Mouse (Mus musculus) small intestine, adult 2 months (tissue): Measurements from ENCODE around the gene Rabgap1.

Source experiments
- CTCF ChIP-seq: fragments of 200-500 bp; IDR thresholded peaks from 2 replicates; pipeline ENCODE4 v1.5.1; 2012; ENCODE audit warnings: low read depth, mild to moderate bottlenecking, control low read depth, inconsistent platforms, low read length, moderate library complexity, mixed read lengths; ENCODE audit not compliant: insufficient replicate concordance, insufficient read length; ENCODE audit errors: extremely low read depth
- POLR2A ChIP-seq: fragments of 200-500 bp; IDR thresholded peaks from 2 replicates; pipeline ENCODE4 v1.6.1; 2012; ENCODE audit warnings: low read depth, mild to moderate bottlenecking, control low read depth, inconsistent platforms, low read length, moderate library complexity

- TF ChIP-seq CTCF (no peak), POLR2A (no peak)
These were observed 75.6 kb downstream of the Rabgap1 start for GRCm38 (mm10) chr2:37518561-37519285.
